Mouse (Mus musculus): ENCODE measurements around the gene Kl.

- TF ChIP-seq GATA1 (IDR thresholded peaks at IDR 0.05; ENCODE audit: borderline replicate concordance, low read length), result no peak
- no peak for TF ChIP-seq FLI1 (IDR thresholded peaks at IDR 0.05; ENCODE audit: low read length)
Measured at GRCm38 (mm10) chr5:150929406-150929805, 23.0 kb upstream of the Kl start.

Data from megakaryocyte, embryonic 14.5 days (primary cell).